Mouse (Mus musculus): ENCODE measurements at regions not wholly inside any gene's neighbourhood (a gene's known extent, or its start where the extent isn't known, plus 50 kb on each side); places are given as distances from the start of the nearest gene placed in this dataset.

GRCm38 (mm10) chr11:43370025-43370424, 56.0 kb downstream of the Pttg1 start:
- TF ChIP-seq POU5F1 (IDR thresholded peaks at IDR 0.05; ENCODE audit: borderline replicate concordance, low read length), result no peak
- no peak for TF ChIP-seq NANOG (IDR thresholded peaks at IDR 0.05; ENCODE audit: borderline replicate concordance, low read length)
- TF ChIP-seq CTCF (conservative IDR thresholded peaks at IDR 0.05; ENCODE audit: low read length), result no peak

GRCm38 (mm10) chr11:43368346-43368745, 57.7 kb downstream of the Pttg1 start:
- H3K36me3 ChIP-seq (ENCODE audit: insufficient read depth, low read length), result no peaks in the 10 kb centered on the region
- no peak for TF ChIP-seq CTCF (conservative IDR thresholded peaks at IDR 0.05; ENCODE audit: low read length)
- no peak for TF ChIP-seq POU5F1 (IDR thresholded peaks at IDR 0.05; ENCODE audit: borderline replicate concordance, low read length)
- no peak for TF ChIP-seq NANOG (IDR thresholded peaks at IDR 0.05; ENCODE audit: borderline replicate concordance, low read length)
- H3K4me1 ChIP-seq (replicated peaks; ENCODE audit: low read depth, low read length), result peaks cover 4% of the 10 kb centered on the region
- H3K27me3 ChIP-seq (ENCODE audit: insufficient read depth, low read length), result no peaks in the 10 kb centered on the region
- H3K4me3 ChIP-seq (replicated peaks; ENCODE audit: low read length), result no peak overlapping the region
- H3K9me3 ChIP-seq (ENCODE audit: low read length), result no peaks in the 10 kb centered on the region

More at GRCm38 (mm10) chr11:43370025-43370424, 56.0 kb downstream of the Pttg1 start:
- Histone ChIP-seq H3K4me3 (replicated peaks; ENCODE audit: low read length) (no peak overlapping the region), H3K9me3 (ENCODE audit: low read length) (no peaks in the 10 kb centered on the region), H3K4me1 (replicated peaks; ENCODE audit: low read depth, low read length) (no peaks in the 10 kb centered on the region), H3K36me3 (ENCODE audit: insufficient read depth, low read length) (no peaks in the 10 kb centered on the region), H3K27me3 (ENCODE audit: insufficient read depth, low read length) (no peaks in the 10 kb centered on the region)

DNA sequence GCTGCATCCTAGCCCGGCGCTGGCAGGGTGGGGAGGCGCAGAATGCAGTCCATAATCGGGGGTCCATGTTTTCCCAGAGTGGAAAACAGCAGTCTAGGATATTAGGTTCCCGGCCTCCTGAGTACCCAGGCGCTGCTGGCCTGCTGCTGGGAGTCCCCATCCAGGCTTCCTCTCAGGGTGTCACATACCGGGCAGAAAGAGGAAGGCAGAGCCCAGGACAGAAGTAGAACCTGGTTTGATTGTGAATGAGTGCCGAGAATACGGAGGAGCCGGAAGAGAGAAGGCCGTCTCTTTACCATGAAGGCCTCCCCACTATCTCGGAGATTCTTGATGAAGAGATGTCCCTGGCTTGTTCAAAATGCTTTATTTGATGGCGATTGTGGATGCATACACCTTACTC, 64.2 kb downstream of the Pttg1 start:
- Histone ChIP-seq H3K9me3 (ENCODE audit: low read length) (no peaks in the 10 kb centered on the region), H3K27me3 (ENCODE audit: insufficient read depth, low read length) (peaks cover 26% of the 10 kb centered on the region)
- TF ChIP-seq NANOG (IDR thresholded peaks at IDR 0.05; ENCODE audit: borderline replicate concordance, low read length), result no peak
- no peak for TF ChIP-seq CTCF (conservative IDR thresholded peaks at IDR 0.05; ENCODE audit: low read length)
- TF ChIP-seq POU5F1 (IDR thresholded peaks at IDR 0.05; ENCODE audit: borderline replicate concordance, low read length), result no peak

DNA sequence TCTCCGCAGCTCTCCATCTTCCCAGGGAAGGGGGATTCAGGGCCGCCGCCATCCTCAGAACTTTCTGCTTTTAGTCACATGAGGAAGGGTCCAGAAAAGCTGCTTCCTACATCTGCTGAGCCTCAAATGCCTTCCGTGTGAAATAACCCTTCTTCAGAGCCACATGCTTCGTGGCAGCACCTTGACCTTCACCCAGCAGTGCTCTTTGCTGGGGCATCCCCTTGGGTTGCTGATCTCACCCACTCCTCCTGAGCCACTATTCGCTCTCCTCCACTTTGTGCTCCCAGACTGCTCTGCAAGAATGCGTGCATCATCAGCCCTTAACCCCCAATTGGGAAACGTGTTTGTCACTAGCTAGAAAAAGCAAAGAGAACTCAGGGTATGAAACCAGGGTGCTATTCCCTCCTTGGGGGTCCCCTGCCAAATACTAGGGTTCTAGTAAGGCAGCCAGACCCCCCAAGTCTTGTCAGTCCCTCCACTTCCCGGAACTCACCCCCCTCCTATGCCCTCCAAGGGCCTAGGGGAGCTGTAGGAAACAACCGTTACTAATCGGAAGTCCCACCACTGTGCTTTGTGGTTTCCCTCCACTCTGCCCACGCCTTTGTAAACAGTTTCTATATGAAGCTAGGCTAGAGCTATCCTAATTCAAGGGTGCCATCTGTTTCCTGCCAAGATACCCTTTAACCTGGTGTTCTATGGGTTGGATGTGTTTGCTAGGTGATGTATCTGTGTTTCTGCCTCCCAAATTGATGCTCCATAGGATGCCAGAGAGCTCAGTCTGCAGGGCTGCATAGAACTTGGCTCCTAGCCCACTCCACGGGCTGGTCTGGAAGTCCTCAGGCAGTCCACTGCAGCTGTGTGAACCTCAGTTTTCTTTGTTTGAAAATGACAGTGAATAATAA, 67.4 kb downstream of the Pttg1 start:
- peaks cover 26% of the 10 kb centered on the region for H3K27me3 ChIP-seq (ENCODE audit: insufficient read depth, low read length)
- no peak for TF ChIP-seq NANOG (IDR thresholded peaks at IDR 0.05; ENCODE audit: borderline replicate concordance, low read length)
- no peak for TF ChIP-seq POU5F1 (IDR thresholded peaks at IDR 0.05; ENCODE audit: borderline replicate concordance, low read length)
- no peak for TF ChIP-seq CTCF (conservative IDR thresholded peaks at IDR 0.05; ENCODE audit: low read length)
- no peaks in the 10 kb centered on the region for H3K36me3 ChIP-seq (ENCODE audit: insufficient read depth, low read length)
- peaks cover 2% of the 10 kb centered on the region for H3K4me1 ChIP-seq (replicated peaks; ENCODE audit: low read depth, low read length)
- H3K4me3 ChIP-seq (replicated peaks; ENCODE audit: low read length), result no peak overlapping the region
- H3K9me3 ChIP-seq (ENCODE audit: low read length), result no peaks in the 10 kb centered on the region

More for the DNA sequence above, 64.2 kb downstream of the Pttg1 start:
- no peaks in the 10 kb centered on the region for H3K36me3 ChIP-seq (ENCODE audit: insufficient read depth, low read length)
- H3K4me1 ChIP-seq (replicated peaks; ENCODE audit: low read depth, low read length), result peaks cover 4% of the 10 kb centered on the region
- H3K4me3 ChIP-seq (replicated peaks; ENCODE audit: low read length), result no peak overlapping the region

GRCm38 (mm10) chr11:43353602-43354001, 72.4 kb downstream of the Pttg1 start:
- Histone ChIP-seq H3K4me3 (replicated peaks; ENCODE audit: low read length) (no peak overlapping the region), H3K9me3 (ENCODE audit: low read length) (no peaks in the 10 kb centered on the region), H3K4me1 (replicated peaks; ENCODE audit: low read depth, low read length) (peaks cover 3% of the 10 kb centered on the region), H3K27me3 (ENCODE audit: insufficient read depth, low read length) (peaks cover 14% of the 10 kb centered on the region), H3K36me3 (ENCODE audit: insufficient read depth, low read length) (no peaks in the 10 kb centered on the region)
- TF ChIP-seq POU5F1 (IDR thresholded peaks at IDR 0.05; ENCODE audit: borderline replicate concordance, low read length) (no peak), CTCF (conservative IDR thresholded peaks at IDR 0.05; ENCODE audit: low read length) (no peak), NANOG (IDR thresholded peaks at IDR 0.05; ENCODE audit: borderline replicate concordance, low read length) (no peak)

DNA sequence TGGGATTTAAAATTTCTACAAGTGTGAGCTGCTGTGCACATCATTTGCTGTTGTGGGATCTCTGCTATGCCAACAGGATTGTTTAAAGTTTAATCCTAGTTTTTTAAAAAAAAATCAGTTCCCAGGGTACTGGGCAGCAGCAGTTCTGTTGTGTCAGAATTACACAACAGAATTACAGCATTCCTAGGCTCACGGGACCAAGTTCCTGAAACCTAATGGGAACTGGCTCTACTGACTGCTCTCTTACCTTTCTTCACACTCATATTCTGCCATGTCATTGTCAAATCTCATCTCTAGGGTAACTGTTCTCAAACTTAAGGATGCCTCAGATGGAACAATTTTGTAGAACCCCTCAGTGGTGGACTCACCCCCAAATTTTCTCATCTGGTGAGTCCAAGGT, 73.0 kb downstream of the Pttg1 start:
- no peaks in the 10 kb centered on the region for H3K36me3 ChIP-seq (ENCODE audit: insufficient read depth, low read length)
- peaks cover 8% of the 10 kb centered on the region for H3K27me3 ChIP-seq (ENCODE audit: insufficient read depth, low read length)
- TF ChIP-seq POU5F1 (IDR thresholded peaks at IDR 0.05; ENCODE audit: borderline replicate concordance, low read length), result no peak
- no peak for TF ChIP-seq NANOG (IDR thresholded peaks at IDR 0.05; ENCODE audit: borderline replicate concordance, low read length)
- no peak for TF ChIP-seq CTCF (conservative IDR thresholded peaks at IDR 0.05; ENCODE audit: low read length)
- no peaks in the 10 kb centered on the region for H3K9me3 ChIP-seq (ENCODE audit: low read length)
- peaks cover 3% of the 10 kb centered on the region for H3K4me1 ChIP-seq (replicated peaks; ENCODE audit: low read depth, low read length)
- no peak overlapping the region for H3K4me3 ChIP-seq (replicated peaks; ENCODE audit: low read length)

DNA sequence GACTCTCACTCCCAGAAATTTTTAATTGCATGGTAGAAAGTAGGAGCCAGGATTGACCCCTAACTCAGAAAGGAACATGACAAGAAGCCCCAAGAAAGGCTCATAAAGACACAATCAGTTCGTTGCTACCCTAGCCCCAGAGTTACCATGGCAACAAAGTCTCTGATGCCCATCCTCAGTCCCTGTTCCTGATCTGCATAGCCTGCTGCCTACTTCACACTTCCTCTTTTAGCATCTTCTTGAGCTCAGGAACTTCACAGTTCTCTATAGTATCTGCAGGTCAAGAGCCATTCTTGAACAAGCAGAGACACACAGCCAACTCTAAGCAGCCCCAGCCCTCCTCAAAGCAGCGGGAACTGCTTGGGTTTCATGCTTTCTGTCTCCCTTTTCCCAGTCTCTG, 74.2 kb downstream of the Pttg1 start:
- no peaks in the 10 kb centered on the region for H3K36me3 ChIP-seq (ENCODE audit: insufficient read depth, low read length)
- H3K4me1 ChIP-seq (replicated peaks; ENCODE audit: low read depth, low read length), result peaks cover 3% of the 10 kb centered on the region
- H3K9me3 ChIP-seq (ENCODE audit: low read length), result no peaks in the 10 kb centered on the region
- H3K27me3 ChIP-seq (ENCODE audit: insufficient read depth, low read length), result no peaks in the 10 kb centered on the region
- no peak overlapping the region for H3K4me3 ChIP-seq (replicated peaks; ENCODE audit: low read length)
- no peak for TF ChIP-seq POU5F1 (IDR thresholded peaks at IDR 0.05; ENCODE audit: borderline replicate concordance, low read length)
- TF ChIP-seq NANOG (IDR thresholded peaks at IDR 0.05; ENCODE audit: borderline replicate concordance, low read length), result no peak
- TF ChIP-seq CTCF (conservative IDR thresholded peaks at IDR 0.05; ENCODE audit: low read length), result no peak

DNA sequence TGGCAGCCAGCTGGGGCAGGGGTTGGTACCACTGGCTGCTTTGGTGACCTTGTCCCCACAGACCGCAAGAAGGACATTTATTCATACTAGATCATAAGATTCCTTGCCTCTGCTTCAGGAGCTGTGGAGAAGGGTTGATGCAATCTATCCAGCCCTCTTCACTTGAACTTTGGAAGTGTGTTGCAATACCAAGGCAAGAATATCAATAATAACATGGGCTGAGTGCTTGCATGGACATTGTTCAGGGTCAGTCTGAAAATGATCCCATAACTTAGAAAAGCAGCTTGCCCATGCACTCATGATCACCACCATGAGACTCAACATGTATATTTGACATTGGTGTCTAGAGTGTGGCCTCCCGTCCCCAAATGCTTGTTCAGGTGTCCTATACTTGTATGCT, 74.7 kb downstream of the Pttg1 start:
- no peaks in the 10 kb centered on the region for H3K9me3 ChIP-seq (ENCODE audit: low read length)
- no peak overlapping the region for H3K4me3 ChIP-seq (replicated peaks; ENCODE audit: low read length)
- H3K27me3 ChIP-seq (ENCODE audit: insufficient read depth, low read length), result no peaks in the 10 kb centered on the region
- no peaks in the 10 kb centered on the region for H3K36me3 ChIP-seq (ENCODE audit: insufficient read depth, low read length)
- peaks cover 3% of the 10 kb centered on the region for H3K4me1 ChIP-seq (replicated peaks; ENCODE audit: low read depth, low read length)
- TF ChIP-seq NANOG (IDR thresholded peaks at IDR 0.05; ENCODE audit: borderline replicate concordance, low read length) (no peak), CTCF (conservative IDR thresholded peaks at IDR 0.05; ENCODE audit: low read length) (no peak), POU5F1 (IDR thresholded peaks at IDR 0.05; ENCODE audit: borderline replicate concordance, low read length) (no peak)
